ENCODE assay signal across 8 mouse cellular contexts in the genomic region with DNA sequence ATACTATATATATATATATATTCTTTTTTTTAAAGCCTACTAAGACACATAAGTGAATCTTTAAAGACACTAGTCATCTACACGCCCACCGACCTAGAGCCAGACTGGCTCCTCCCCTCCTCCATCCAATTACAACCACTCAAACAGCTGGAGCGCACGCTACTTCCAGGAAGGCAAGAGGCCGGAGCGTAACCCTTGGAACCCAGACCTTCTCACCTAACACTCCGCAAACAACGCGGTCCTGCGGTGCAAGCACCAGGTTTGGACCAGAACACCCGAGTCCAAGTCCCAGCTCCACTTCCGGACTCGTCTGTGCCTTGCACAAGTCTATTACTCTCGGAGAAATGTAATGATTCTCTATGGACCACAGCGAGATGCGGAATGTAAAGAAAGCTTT. TPM values are rescaled to one million over a fixed set of nuclear protein-coding genes. Genes with fewer than 3 reads are reported as not detected.
DNase-seq lines count a peak whose midpoint lies in the region; ATAC-seq and TF ChIP-seq lines count a peak whose summit lies in the region.

No protein-coding gene starts in this region.

- TF ChIP-seq CTCF in cerebellum, adult 2 months (IDR thresholded peaks at IDR 0.05; ENCODE audit: borderline replicate concordance, insufficient read depth, low read depth, low read length): no peak

- H3K27me3 ChIP-seq in cerebellum, adult 2 months (ENCODE audit: control insufficient read depth, insufficient read depth, low read length): no peaks in the 10 kb centered on the region
- H3K27me3 ChIP-seq in kidney, embryonic 15.5 days: no peaks in the 10 kb centered on the region

- H3K4me2 ChIP-seq in kidney, embryonic 15.5 days: peak overlapping the region; percentile 74

- ATAC-seq in kidney, embryonic 15.5 days (replicated peaks; ENCODE audit: low FRiP score): peak; percentile 6; the same call in 1 of the 2 replicates

- under 1% methylated on average over 16 of the region's 16 CpGs for WGBS in cerebellum, adult 2 months
- WGBS in kidney, embryonic 15.5 days: under 1% methylated on average over 16 of the region's 16 CpGs

- no peaks in the 10 kb centered on the region for H3K9me3 ChIP-seq in kidney, embryonic 15.5 days (replicated peaks)

- H3K4me3 ChIP-seq in cerebellum, adult 2 months (replicated peaks; ENCODE audit: insufficient read depth, low read depth, low read length): peak overlapping the region; percentile 82
- peak overlapping the region; percentile 93 for H3K4me3 ChIP-seq in brown adipose tissue, adult 24 weeks (ENCODE audit: insufficient read depth, low read depth, low read length)
- H3K4me3 ChIP-seq in kidney, embryonic 15.5 days (replicated peaks): peak overlapping the region; percentile 94

- TF ChIP-seq POLR2A in cerebellum, adult 2 months (IDR thresholded peaks at IDR 0.05; ENCODE audit: borderline replicate concordance, insufficient read depth, low read length): no peak

- H3K36me3 ChIP-seq in kidney, embryonic 15.5 days: no peaks in the 10 kb centered on the region

- no peak for DNase-seq in cerebellum, adult 2 months
- no peak for DNase-seq in cerebellum, postnatal 14 days
- DNase-seq in 3T3-L1 (ENCODE audit: low read depth, low spot score): peak; percentile 81
- DNase-seq in heart, adult 9 months (ENCODE audit: low spot score in 2 of 2): peak; percentile 33 to 34
- peak; percentile 35 for DNase-seq in lung, postnatal 14 days
- peak; percentile 75 for DNase-seq in yolk sac, embryonic 10.5 days (ENCODE audit: low spot score)

- H3K27ac ChIP-seq in cerebellum, adult 2 months (ENCODE audit: insufficient read depth, low read length): peak overlapping the region; percentile 53; the same call in 1 of the 2 replicates
- peak overlapping the region; percentile 25 for H3K27ac ChIP-seq in brown adipose tissue, adult 24 weeks (replicated peaks; ENCODE audit: low read depth, low read length)
- peak overlapping the region; percentile 95 for H3K27ac ChIP-seq in kidney, embryonic 15.5 days

- peaks cover 4% of the 10 kb centered on the region for H3K4me1 ChIP-seq in cerebellum, adult 2 months (ENCODE audit: control insufficient read depth, insufficient read depth, low read length)
- H3K4me1 ChIP-seq in brown adipose tissue, adult 24 weeks (ENCODE audit: control insufficient read depth, insufficient read depth, insufficient read length, low read length): no peaks in the 10 kb centered on the region
- peaks cover 26% of the 10 kb centered on the region for H3K4me1 ChIP-seq in kidney, embryonic 15.5 days

- H3K9ac ChIP-seq in kidney, embryonic 15.5 days: peak overlapping the region; percentile 90

RNA-seq across cellular contexts. Expression of a gene that starts 0.5 kb away (rescaled TPM):
- 54.9 and 65.5 TPM in 2 replicates for polyA plus RNA-seq in cerebellum, adult 2 months (2012; rRNA removed)
- polyA plus RNA-seq in brown adipose tissue, adult 24 weeks (2012; ENCODE audit: insufficient read depth, insufficient read length, missing spikeins): 8.6 and 9.6 TPM in 2 replicates
- 40.6 and 45.6 TPM in 2 replicates for polyA plus RNA-seq in kidney, embryonic 15.5 days (2015; fragmentation: Nextera tagmentation; extraction: Ambion mirVana)

RNA-seq across cellular contexts. Expression of a gene that starts 1.1 kb away (rescaled TPM):
- polyA plus RNA-seq in cerebellum, adult 2 months (2012; rRNA removed): 28.1 and 29.4 TPM in 2 replicates
- 8.4 and 9.0 TPM in 2 replicates for polyA plus RNA-seq in brown adipose tissue, adult 24 weeks (2012; ENCODE audit: insufficient read depth, insufficient read length, missing spikeins)
- polyA plus RNA-seq in kidney, embryonic 15.5 days (2015; fragmentation: Nextera tagmentation; extraction: Ambion mirVana): 29.0 and 32.3 TPM in 2 replicates

RNA-seq across cellular contexts. Expression of a gene that starts 47.1 kb away (rescaled TPM):
- 60.9 and 70.4 TPM in 2 replicates for polyA plus RNA-seq in cerebellum, adult 2 months (2012; rRNA removed)
- polyA plus RNA-seq in brown adipose tissue, adult 24 weeks (2012; ENCODE audit: insufficient read depth, insufficient read length, missing spikeins): 6.6 and 10.9 TPM in 2 replicates
- polyA plus RNA-seq in kidney, embryonic 15.5 days (2015; fragmentation: Nextera tagmentation; extraction: Ambion mirVana): 81.6 and 89.6 TPM in 2 replicates

RNA-seq across cellular contexts. Expression of a gene that starts 47.2 kb away (rescaled TPM):
- polyA plus RNA-seq in cerebellum, adult 2 months (2012; rRNA removed): 25.6 and 26.3 TPM in 2 replicates
- polyA plus RNA-seq in brown adipose tissue, adult 24 weeks (2012; ENCODE audit: insufficient read depth, insufficient read length, missing spikeins): 21.6 and 24.3 TPM in 2 replicates
- 85.1 TPM in 2 replicates for polyA plus RNA-seq in kidney, embryonic 15.5 days (2015; fragmentation: Nextera tagmentation; extraction: Ambion mirVana)

RNA-seq across cellular contexts. Expression of a gene that starts 55.4 kb away (rescaled TPM):
- 0.32 and 0.54 TPM in 2 replicates for polyA plus RNA-seq in cerebellum, adult 2 months (2012; rRNA removed)
- 2.1 and 3.2 TPM in 2 replicates for polyA plus RNA-seq in brown adipose tissue, adult 24 weeks (2012; ENCODE audit: insufficient read depth, insufficient read length, missing spikeins)
- 0.35 TPM in 1 of 2 replicates, not detected in the other for polyA plus RNA-seq in kidney, embryonic 15.5 days (2015; fragmentation: Nextera tagmentation; extraction: Ambion mirVana)

Comparison
In these comparisons a context has a peak if more than half of its experiments do, and no peak if none do; other contexts are left out.
1. DNase-seq: peak in 3T3-L1 (single experiment), heart, adult 9 months (2 of 2), lung, postnatal 14 days (single experiment) and yolk sac, embryonic 10.5 days (single experiment); none in cerebellum, adult 2 months (0 of 2) and cerebellum, postnatal 14 days (0 of 2).
2. H3K27ac ChIP-seq: peak in every context shown above with its lines; median percentile 95 in kidney, embryonic 15.5 days; 53 in cerebellum, adult 2 months; 25 in brown adipose tissue, adult 24 weeks.
3. Peak in every context shown above with its lines, with median percentiles within 50 percentile points of each other: H3K4me3 ChIP-seq.